8 mouse cellular contexts compared by ENCODE assay signal in genomic region chr9:7914925-7915324, GRCm38 (mm10). TPM values are rescaled to one million over a fixed set of nuclear protein-coding genes. Genes with fewer than 3 reads are reported as not detected.
DNase-seq lines count a peak whose midpoint lies in the region; ATAC-seq and TF ChIP-seq lines count a peak whose summit lies in the region.

No protein-coding gene starts in this region.

- no peaks in the 10 kb centered on the region for H3K36me3 ChIP-seq in lung, postnatal 0 days (ENCODE audit: insufficient read depth, low read length)
- H3K36me3 ChIP-seq in forebrain, embryonic 13.5 days (ENCODE audit: poor library complexity, severe bottlenecking) = no peaks in the 10 kb centered on the region
- H3K36me3 ChIP-seq in limb, embryonic 12.5 days = no peaks in the 10 kb centered on the region
- no peaks in the 10 kb centered on the region for H3K36me3 ChIP-seq in stomach, embryonic 15.5 days

- H3K9me3 ChIP-seq in lung, postnatal 0 days (ENCODE audit: low read length) = no peaks in the 10 kb centered on the region
- no peaks in the 10 kb centered on the region for H3K9me3 ChIP-seq in forebrain, embryonic 13.5 days (replicated peaks)
- no peaks in the 10 kb centered on the region for H3K9me3 ChIP-seq in limb, embryonic 12.5 days
- no peaks in the 10 kb centered on the region for H3K9me3 ChIP-seq in stomach, embryonic 15.5 days

- no peak for TF ChIP-seq CTCF in lung, postnatal 0 days (IDR thresholded peaks at IDR 0.05)

- no peak for DNase-seq in lung, postnatal 0 days (ENCODE audit: low spot score)
- DNase-seq in lung, postnatal 14 days = no peak
- no peak for DNase-seq in right cerebral cortex, postnatal 14 days
- DNase-seq in gastrocnemius, postnatal 36 days = no peak
- no peak for DNase-seq in retina, postnatal 1 day

- H3K27ac ChIP-seq in lung, postnatal 0 days (ENCODE audit: low read length) = no peak overlapping the region
- no peak overlapping the region for H3K27ac ChIP-seq in forebrain, embryonic 13.5 days
- H3K27ac ChIP-seq in limb, embryonic 12.5 days = no peak overlapping the region; the same call in 1 of the 2 replicates
- no peak overlapping the region for H3K27ac ChIP-seq in stomach, embryonic 15.5 days

- peaks cover 4% of the 10 kb centered on the region; the same call in 1 of the 2 replicates for H3K4me1 ChIP-seq in lung, postnatal 0 days (ENCODE audit: insufficient read depth, low read depth, low read length)
- H3K4me1 ChIP-seq in forebrain, embryonic 13.5 days = 0 out of 2 replicates have a peak, but pooled peaks cover 7% of the 10 kb centered on the region
- H3K4me1 ChIP-seq in limb, embryonic 12.5 days (replicated peaks) = peaks cover 10% of the 10 kb centered on the region; the same call in 1 of the 2 replicates
- no peaks in the 10 kb centered on the region for H3K4me1 ChIP-seq in stomach, embryonic 15.5 days

- no peak for TF ChIP-seq EP300 in lung, postnatal 0 days (IDR thresholded peaks at IDR 0.05)

- peak overlapping the region; percentile 56; the same call in 1 of the 2 replicates for H3K4me2 ChIP-seq in lung, postnatal 0 days (replicated peaks; ENCODE audit: low read depth, low read length)
- H3K4me2 ChIP-seq in forebrain, embryonic 13.5 days = peak overlapping the region; percentile 57
- H3K4me2 ChIP-seq in limb, embryonic 12.5 days = peak overlapping the region; percentile 46
- peak overlapping the region; percentile 43 for H3K4me2 ChIP-seq in stomach, embryonic 15.5 days

- 59% methylated on average over 8 of the region's 8 CpGs for WGBS in lung, postnatal 0 days
- WGBS in forebrain, embryonic 13.5 days = 57% methylated on average over 8 of the region's 8 CpGs
- WGBS in limb, embryonic 12.5 days = 60% methylated on average over 8 of the region's 8 CpGs
- WGBS in stomach, embryonic 15.5 days = 61% methylated on average over 8 of the region's 8 CpGs

- intact Hi-C loops in gastrocnemius, postnatal 36 days (cut with DNase I) = no loop called here

- H3K4me3 ChIP-seq in lung, postnatal 0 days (ENCODE audit: low read depth, low read length) = no peak overlapping the region
- H3K4me3 ChIP-seq in forebrain, embryonic 13.5 days = no peak overlapping the region
- H3K4me3 ChIP-seq in limb, embryonic 12.5 days (replicated peaks) = no peak overlapping the region
- no peak overlapping the region for H3K4me3 ChIP-seq in stomach, embryonic 15.5 days (replicated peaks)

- no peak overlapping the region for H3K9ac ChIP-seq in lung, postnatal 0 days (replicated peaks; ENCODE audit: low read depth)
- no peak overlapping the region for H3K9ac ChIP-seq in forebrain, embryonic 13.5 days
- H3K9ac ChIP-seq in limb, embryonic 12.5 days (replicated peaks) = no peak overlapping the region
- H3K9ac ChIP-seq in stomach, embryonic 15.5 days = no peak overlapping the region

- no peaks in the 10 kb centered on the region for H3K27me3 ChIP-seq in lung, postnatal 0 days (replicated peaks; ENCODE audit: insufficient read depth, low read length)
- H3K27me3 ChIP-seq in forebrain, embryonic 13.5 days = no peaks in the 10 kb centered on the region
- H3K27me3 ChIP-seq in limb, embryonic 12.5 days = no peaks in the 10 kb centered on the region
- H3K27me3 ChIP-seq in stomach, embryonic 15.5 days (replicated peaks) = no peaks in the 10 kb centered on the region

- no peak for ATAC-seq in lung, postnatal 0 days
- ATAC-seq in forebrain, embryonic 13.5 days = 0 out of 2 replicates have a peak, but pooled peaks have one; percentile 2
- no peak for ATAC-seq in limb, embryonic 12.5 days (ENCODE audit: insufficient number of reproducible peaks, insufficient read depth, low FRiP score, low TSS enrichment, low read depth)
- ATAC-seq in stomach, embryonic 15.5 days (ENCODE audit: insufficient read depth, low FRiP score, low read depth) = no peak

RNA-seq across cellular contexts. Expression of gene Birc3, which starts 41.9 kb away (rescaled TPM):
- polyA plus RNA-seq in lung, postnatal 0 days (2015; fragmentation: Nextera tagmentation; extraction: Ambion mirVana) = 23.2 and 31.4 TPM in 2 replicates
- 0.82 and 0.94 TPM in 2 replicates for polyA plus RNA-seq in forebrain, embryonic 13.5 days (2015; fragmentation: Nextera tagmentation; extraction: Ambion mirVana)
- polyA plus RNA-seq in limb, embryonic 12.5 days (2016; fragmentation: Nextera tagmentation; extraction: Ambion mirVana) = 6.8 and 7.9 TPM in 2 replicates
- polyA plus RNA-seq in stomach, embryonic 15.5 days (2015; fragmentation: Nextera tagmentation; extraction: Ambion mirVana) = 9.6 and 9.7 TPM in 2 replicates
- total RNA-seq in gastrocnemius, postnatal 36 days (2021) = 1 to 10 TPM; 5.0 to 5.3 TPM
